Mouse (Mus musculus): ENCODE data around the gene Clec16a.

Gene Clec16a

DNA sequence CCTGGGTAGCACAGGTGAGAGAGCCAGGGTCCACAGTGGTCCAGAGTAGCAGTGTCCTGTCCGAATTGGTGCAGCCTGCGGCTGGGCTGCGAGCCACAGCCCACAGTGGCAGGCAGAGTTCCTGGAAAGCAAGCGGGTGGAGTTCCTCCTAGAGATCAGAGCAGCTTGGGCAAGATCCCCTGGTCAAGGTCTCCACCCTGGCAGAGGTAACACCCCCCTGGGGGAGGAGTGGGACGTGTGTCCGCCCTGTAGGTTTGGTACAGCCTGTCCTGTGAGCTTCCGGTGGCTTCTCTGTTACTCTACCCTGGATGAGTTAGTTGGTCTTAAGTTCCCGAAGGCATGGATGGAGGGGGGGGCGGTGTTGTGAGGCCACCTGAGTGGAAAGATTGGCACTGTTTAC, 223.7 kb downstream of the Clec16a start:
- DNase-seq (ENCODE audit: low spot score): no peak

DNA sequence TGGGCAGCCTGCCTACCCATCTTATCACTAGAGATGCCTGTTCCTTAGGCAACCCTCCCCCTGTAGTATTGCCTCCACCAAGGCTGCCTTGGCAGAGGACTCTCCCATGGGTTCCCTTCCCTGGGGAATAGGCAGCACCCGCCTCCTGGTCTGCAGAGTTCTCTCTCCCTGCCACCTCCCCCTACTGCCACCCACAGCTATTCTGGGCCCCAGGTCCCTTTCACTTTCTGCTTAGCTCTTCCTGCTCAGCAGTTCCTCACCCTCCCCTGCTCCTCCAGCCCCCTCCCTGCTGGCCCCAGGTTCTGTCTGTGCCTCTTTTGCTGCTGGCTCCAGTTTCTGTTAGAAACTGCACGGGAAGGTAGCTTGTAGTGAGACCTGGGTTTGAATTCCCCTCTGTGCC, 224.5 kb downstream of the Clec16a start:
- DNase-seq (ENCODE audit: low spot score): no peak

DNA sequence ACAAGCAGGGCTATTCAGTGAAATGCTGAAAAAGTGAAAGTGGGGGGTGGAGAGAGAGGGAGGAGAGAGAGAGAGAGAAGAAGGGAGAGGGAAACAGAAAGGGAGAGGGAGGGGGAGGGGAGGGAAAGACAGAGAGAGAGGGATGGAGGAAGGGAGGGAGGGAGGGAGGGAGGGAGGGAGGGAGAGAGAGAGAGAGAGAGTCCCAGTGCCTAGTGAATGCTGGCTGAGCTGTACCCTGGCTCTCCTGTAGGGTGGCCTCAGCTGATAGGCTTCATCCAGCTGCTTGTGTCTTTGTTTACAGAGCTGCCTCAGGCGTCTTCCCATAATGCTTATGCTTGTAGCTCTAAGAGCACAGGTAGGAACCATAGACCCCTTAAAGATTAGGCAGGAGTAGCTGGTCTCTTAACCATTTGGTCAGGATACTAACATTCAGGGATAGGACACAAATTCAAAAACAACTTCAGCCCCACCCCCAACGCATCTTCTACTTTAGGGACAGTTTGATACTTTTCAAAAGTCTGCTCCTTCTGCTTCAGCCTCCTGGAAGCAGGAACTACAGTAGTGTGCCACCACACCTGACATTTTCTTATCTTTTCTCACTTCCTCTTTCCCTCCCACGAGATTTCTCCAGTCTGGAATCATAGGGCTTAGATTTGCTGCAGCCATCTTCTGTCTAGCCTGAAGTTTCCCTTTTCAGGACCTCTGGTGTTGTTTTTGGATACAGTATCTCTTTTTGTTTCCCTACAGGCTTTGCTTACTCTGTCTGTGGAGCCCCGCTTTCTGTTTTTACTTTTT, 225.6 kb downstream of the Clec16a start:
- peak; percentile 30 for DNase-seq (ENCODE audit: low spot score)

DNA sequence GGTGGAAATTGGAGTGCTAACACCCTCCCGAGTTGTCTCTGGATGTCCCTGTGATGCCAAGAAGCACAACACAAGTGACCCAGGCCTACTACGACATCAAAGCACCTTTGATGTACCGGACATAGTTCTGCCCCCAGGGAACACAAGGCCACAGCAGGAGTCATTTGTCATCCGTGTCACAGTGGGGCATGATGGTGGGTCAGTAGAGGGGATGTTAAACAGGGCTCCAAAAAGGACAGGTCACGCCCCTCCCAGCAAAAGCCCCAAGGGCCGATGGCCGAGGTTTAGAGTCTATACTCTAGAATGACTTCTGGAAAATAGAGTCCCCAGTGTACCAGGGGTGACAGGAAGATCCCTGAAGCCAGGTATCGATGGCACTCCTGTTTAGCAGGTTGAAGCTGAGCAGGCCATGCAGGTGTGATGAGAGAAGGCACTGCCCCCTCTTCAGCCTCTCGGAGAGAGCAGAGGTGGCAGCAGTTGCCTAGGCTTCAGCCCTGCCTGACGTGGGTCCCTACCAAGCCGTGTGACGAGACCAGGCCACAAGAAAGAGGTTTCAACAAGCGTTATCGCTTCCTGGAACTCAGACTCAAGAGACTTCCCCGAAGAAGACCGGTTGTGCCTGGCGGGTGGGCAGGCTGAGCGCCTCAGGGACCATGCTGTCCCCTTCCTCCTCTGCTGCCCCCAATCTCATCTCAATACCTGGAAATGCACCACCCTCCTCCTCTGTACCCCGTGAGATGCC, 226.8 kb downstream of the Clec16a start:
- no peak for DNase-seq (ENCODE audit: low spot score)

DNA sequence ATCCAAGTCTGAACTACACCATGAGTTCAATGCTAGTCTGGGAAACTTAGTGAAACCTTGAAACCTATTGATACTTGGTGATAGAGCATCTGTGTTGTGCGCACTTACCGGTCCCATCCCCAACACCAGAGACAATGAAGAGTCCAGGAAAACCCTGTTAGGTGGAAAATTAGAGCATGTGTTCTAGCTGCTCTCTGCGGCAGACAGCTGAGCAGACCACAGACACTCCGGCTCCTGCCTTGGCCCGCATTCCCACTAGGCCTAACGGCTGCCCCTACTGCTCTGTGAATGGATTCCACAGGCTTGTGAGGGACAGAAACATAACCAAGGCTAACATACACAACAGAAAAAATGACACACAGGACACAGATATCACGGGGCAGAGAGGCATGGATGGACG, 228.4 kb downstream of the Clec16a start:
- DNase-seq (ENCODE audit: low spot score): no peak

DNA sequence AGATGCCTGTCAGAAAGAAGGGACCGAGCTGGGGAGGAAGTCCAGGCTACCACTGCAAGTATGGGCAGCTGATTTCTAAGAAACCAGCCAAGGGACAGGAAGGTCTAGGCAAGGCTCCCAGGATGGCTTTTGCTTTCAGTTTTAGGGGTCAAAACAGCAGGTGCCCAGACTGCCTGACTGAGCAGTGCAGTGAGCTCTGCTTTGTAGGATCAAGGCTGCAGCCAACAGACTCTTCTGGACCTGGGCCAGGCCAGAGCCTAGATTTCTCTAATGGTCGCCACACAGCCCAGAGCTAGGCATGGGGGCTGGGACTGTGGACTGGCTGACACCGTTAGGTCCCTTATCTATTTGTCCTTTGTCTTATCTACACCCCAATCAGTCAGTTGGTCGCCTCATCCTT, 229.6 kb downstream of the Clec16a start:
- DNase-seq (ENCODE audit: low spot score): peak; percentile 40

DNA sequence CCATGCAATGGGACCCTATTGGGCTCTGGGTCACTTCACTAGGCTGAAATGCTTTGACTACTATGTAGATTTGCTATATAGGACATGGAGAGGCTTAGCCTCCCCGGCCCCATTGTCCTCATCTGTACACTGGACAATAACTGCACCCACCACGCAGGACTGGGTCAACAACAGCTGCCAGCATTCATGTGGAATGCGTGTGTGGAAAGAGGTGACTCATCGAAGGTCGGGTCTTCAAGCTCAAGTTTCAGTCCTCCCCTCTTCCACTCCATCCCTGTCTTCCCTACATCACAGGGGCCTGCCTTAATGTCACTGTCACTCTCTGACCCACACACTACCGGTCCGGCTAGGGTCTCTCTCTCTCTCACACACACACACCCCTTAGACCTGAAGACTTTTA, 231.2 kb downstream of the Clec16a start:
- DNase-seq (ENCODE audit: low spot score): no peak

DNA sequence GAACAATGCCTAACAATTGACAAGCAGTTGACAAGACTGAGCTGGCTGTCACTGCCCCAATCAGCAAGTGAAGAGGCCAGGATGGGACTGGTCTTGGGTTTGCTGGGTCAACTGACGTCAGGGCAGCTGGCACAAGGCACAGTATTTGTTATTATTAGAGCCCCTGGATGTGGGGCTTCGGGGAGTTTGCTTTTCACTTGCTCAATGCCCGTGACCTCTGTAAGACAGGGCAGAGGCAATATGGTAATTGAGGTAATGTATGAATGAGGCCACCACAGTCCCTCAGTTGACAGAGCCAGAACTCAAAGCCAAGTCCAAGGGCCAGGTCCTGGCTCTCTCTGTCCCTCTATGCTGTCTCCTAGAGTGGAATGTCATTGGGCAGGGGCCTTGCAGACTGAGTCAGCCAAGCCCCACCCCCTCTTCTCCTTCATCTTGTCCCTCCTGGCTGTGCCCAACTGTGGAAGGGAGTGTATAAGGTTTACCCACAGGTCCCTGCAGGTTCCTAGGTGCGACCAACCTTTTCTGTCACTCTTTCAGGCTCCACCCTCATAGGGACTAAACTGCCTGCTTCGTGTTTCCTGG, 232.5 kb downstream of the Clec16a start:
- peak; percentile 33 for DNase-seq (ENCODE audit: low spot score)

DNA sequence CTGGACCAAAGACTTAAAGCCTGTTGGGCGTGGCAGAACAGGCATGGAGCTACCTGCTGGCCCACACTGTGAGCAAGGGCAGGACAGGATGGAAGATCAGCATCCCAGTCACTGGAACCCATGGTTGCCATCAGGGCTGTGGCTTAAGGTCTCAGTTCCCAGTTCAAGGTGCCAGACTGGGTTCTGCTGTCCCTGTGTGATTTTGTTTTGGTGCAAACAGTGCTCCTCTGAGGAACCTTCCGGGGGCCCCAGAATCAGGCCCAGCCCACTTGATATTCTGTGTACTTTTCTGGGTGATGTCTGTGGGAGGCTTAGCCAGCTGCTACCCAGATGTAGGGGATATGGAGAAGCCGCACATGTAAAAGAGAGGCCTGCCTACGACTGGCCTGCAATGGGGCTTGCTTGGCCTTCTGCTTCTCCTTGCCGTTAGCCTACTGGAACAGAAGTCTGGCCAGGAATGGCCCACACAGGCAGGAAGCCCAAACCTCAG, 235.5 kb downstream of the Clec16a start:
- no peak for DNase-seq (ENCODE audit: low spot score)

DNA sequence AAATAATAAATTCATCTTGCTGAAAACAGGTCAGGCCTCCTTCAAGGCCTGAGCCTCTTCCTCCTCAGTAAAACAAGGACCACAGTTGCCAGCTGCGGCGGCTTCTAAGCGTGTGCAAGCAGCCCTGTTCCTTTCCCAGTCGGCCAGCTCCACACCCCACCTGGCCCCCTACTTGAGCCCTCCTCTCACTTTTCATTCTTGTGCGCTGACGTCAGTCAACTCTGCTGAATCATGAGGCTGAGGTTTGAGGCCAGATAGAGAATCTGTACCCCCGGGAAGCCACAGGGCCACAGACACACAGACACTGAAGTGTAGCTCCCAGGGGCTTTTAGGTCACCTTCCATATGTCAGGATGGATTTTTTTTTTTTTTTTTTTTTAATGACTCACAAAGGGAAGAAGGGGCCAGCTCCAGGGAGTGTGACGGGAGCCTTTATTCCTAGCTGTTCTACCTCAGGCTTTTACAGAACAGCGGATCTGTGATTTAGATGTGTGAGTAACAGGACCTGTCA, 236.8 kb downstream of the Clec16a start:
- no peak for DNase-seq (ENCODE audit: low spot score)

DNA sequence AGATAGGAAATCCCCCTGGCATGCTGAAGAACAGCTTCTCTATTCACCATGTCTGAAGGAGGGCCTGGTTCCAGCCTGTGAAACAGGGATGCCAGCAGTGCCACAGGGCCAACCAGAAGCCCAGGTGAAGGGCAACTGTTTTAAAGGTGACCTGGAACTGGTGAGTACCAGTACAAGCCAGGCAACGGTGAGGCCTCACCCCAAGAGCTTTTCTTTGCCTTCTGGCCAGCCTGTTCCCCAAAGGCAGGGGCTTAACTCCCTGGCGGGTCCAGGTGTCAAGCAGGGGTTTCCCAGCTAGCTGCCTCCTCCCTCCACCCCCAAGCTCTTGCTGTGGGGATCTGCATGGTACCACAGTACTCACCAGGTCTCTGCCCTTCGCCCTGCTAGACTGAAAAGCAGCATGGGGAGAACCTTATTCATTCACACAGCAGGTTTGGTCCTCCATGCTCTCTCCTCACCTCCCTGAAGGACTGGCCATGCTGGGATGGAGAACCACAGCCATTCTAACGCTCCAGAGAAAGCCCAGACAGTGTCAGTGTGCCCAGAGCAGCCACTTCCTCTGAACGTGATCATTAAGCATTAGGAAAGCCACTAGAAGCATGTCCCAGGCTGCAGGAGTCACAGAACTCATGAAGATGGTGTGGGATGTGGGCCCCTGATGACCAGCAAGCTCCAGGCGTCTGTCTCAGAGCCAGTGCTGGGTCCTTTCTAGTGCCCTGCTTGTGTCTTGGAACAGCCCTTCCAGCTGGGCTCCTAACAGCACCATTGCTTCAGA, 237.4 kb downstream of the Clec16a start:
- DNase-seq (ENCODE audit: low spot score): no peak

DNA sequence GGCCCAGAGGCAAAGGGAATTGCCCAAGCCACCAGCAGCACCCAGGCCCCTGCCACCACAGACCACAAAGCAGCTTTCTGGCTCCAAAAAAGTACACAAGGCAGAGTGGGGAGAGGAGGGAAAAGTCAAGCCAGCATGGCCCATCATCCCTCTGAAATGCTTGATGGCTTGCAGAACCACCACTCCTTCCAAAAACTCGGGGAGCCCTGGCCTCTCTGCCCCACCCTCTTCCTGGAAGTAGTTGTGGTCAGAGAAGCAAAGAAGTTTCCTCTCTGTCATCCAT, 238.0 kb downstream of the Clec16a start:
- DNase-seq (ENCODE audit: low spot score): peak; percentile 47

DNA sequence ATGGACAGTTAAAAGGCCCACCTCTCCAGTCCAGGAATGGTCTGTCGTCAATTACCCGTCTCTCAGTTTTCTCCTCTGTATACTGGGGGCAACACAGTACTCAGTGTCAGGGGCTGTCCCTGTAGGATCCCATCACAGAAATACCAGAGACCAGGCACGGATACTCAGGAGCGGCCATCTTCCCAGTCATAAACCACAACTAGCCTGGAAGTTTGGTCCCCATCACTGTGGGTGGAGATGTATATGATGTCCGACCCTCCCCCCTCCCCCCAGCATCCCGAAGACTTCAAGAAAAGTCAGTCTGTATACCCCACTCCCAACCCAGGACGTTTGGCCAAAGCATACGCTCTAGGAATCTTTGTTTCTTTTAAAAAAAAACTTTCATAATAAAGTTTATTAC, 238.3 kb downstream of the Clec16a start:
- DNase-seq (ENCODE audit: low spot score): no peak

DNA sequence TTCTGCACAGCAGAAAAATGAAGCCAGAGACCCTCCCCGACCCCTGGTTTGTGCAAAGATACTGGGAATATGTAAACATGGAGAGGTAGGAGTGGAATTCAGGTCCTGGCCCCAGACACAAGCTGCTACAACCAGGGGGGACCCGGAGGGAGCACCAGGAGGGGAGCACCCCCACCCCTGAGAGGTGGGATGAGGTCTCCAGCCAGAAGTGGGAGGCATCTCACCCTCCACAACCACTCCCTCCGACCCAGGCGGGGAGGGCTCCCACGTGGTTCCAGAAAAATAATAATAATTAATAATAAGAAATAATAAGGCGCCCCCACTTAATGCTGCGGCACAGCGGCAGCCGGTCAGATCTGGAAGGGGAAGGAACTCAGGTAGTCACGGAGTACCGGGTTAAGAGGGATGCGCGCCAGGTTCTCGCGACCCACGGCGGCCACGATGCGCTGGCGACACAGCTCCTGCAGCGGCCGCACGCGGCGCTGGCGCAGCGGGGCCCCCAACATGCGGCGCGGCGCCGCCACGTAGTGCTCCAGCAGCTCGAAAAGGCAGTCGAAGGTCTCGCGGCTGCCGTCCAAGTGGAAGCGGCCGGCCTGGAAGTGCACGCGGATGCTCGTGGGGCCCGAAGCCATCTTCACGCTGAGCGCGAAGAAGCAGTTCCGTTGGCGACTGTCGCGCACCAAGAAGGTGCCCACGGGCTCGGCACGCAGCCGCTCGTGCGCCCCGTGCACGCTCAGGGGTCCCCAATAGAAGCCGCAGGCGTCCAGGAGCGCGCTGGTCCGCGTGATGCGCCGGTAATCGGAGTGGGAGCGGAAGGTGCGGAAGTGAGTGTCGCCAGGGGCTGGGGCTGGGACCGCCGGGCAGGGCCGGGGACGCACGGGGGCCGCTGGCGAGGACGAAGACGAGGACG, 239.0 kb downstream of the Clec16a start:
- peak; percentile 47 for DNase-seq (ENCODE audit: low spot score)

DNA sequence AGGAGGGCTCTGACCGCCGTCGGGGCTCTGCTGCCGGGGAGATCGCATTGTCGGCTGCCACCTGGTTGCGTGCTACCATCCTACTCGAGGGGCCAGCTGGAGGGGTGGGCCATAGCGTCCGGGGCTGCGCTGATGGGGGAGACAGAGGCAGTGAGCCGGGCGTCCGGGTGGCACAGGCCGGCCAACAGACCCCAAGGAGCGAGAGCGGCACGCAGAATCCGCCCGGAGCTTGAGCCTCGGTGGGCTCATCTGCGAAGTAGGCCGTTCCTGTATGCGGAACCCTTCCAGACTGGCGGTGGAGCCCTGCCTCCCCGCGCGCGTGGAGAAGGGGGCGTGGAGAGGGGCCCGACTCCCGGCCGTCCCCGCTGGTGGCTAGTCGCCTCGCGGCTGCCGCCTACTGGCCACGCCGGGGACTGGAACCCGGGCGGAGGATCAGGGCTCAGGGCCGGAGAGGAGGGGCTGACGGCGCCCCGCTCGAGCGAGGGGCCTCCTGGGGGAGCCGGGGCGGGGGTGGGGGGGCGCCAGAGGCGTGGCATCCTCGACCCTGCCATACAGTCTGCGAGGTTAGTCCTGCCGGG, 239.7 kb downstream of the Clec16a start:
- peak; percentile 89 for DNase-seq (ENCODE audit: low spot score)

DNA sequence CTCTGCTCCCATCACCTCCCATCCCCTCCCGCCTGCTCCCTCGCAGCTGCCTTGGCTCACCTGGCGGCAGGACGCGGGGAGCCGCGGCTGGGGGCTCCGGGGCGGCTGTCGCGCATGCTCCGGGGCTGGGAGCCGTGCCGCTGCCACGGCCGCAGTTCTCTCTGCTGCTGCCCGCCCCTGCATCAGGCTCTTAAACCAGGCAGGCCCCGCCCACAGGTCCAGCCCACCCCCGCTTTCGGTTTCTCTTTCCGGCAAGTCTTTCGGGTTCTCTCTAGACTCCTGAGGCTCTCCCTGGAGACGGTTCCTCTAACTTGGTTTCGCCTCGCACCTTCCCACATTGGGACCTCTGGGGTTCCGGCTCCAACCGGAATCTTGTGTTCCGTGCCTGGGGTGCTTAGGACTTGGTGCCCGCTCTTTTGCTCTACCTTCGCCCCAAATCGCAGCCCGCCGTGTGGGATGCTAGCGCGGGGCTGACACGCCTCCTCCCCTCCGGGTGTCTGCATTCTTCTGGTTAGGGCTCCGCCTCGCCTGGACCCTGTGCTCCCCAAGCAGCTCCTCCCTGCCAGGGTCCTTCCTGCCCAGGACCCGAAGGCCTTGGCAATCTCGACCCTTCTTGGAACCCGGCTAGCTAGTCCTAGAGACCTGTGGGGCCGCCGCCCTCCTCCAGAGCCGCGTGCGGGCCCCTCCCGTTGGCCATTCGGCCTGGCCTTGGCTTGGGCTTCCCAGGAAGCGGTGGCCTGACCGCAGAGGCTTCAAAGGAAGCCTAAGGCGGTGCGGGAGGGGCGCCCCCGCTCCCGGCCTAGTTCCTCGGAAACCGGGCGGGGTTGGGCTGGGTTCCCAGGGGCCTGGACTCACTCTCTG, 240.5 kb downstream of the Clec16a start, which contains the start of gene Socs1:
Gene Socs1 (minus strand): TSS at position 166 of the 861 bp plus-strand sequence.
- peak; percentile 96 for DNase-seq (ENCODE audit: low spot score)

DNA sequence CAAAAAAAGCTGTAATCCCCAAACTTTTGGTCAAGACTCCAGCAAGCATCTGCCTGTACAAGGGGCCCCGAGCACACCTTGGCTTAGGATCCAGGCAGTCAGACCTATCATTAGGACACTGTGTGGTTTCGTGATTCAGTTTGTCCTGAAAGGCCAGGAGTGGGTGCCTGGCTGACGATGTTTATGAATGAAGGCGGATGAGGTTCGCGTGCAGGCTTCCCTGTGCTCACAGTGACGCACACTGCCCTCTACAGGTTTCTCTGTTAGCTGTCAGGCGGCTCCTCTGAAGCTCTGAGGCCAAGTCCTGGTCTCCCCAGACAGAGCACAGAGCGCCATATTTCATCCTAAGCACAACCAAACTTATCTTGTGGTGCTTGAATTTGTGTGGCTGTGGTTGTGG, 241.1 kb downstream of the Clec16a start:
- DNase-seq (ENCODE audit: low spot score): peak; percentile 96

DNA sequence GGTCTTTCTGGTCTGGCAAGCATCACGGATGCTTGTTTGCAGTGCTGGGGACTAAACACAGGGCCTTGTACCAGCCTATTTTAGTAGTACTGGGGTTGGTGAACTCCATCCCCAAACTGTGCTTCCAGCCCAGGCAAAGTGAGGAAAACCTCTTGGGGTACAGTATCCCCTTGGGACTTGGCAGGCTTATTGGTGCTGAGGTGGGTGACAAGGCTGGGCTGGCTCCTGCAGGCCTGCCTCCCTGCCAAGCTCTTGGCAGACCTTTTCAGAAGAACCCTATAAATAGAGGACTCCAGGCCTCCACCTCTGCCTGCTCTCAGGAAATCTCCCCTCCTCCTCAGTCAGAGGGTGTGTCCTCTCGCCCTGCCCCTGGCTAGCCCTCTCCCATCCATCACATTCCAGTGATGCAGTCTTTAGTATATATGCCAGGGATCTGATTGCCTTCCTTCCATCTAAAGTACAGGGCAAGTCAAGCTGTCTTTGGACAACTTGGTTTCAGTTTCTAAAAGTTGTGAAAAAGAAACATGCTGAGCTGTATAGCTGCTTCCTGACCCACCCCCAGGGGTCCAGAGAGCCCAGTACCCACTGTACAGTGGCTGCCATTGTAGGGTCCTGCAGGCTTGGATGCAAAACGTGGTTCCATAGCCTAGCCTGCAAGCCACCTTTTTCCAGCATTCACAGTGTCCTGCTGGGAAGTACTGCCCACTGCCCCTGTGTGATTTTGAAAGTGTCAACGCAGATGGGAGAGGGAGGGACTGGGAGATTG, 241.8 kb downstream of the Clec16a start:
- peak; percentile 36 for DNase-seq (ENCODE audit: low spot score)

DNA sequence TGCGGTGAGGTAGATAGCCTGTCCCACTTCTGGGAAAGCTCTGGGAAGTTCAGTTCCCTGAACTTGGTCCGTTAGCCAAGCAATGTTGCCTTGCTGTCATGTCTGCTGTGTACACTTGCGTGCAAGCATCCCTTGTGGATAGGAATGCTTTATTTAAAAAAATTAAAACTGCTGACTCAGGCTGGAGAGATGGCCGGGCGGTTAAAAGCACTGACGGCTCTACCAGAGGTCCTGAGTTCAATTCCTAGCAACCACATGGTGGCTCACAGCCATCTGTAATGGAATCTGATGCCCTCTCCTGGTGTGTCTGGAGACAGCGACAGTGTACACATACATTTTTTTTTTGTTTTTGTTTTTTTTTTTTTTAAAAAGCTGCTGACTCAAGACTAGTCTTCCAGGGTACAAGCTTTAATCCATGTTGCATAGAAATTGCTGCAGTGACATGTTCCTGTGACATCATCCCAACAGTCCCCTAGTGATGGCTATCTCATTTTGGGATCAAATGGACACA, 242.5 kb downstream of the Clec16a start:
- DNase-seq (ENCODE audit: low spot score): no peak

Measured in adipocyte (in vitro differentiated cells).